Mouse (Mus musculus) bone marrow macrophage, adult 2 months (primary cell): ENCODE data around the gene Pdia3. TPM values are rescaled to one million over a fixed set of nuclear protein-coding genes. Genes with fewer than 3 reads are reported as not detected.

Experiments used
- H3K27ac ChIP-seq: 2 replicates; pipeline ENCODE4 v1.5.1; 2012; ENCODE audit warnings: low read depth, low read length; ENCODE audit not compliant: insufficient read depth
- H3K4me1 ChIP-seq: 2 replicates; pipeline ENCODE4 v1.6.1; 2012; ENCODE audit warnings: low read length; ENCODE audit not compliant: control insufficient read depth, insufficient read depth
- H3K4me3 ChIP-seq: 2 replicates; pipeline ENCODE4 v1.5.1; 2012; ENCODE audit warnings: mild to moderate bottlenecking, low read length, moderate library complexity; ENCODE audit not compliant: insufficient read depth
- CTCF ChIP-seq: IDR thresholded peaks from 2 replicates; pipeline ENCODE4 v1.5.1; 2012; ENCODE audit warnings: low read depth, mild to moderate bottlenecking, low read length, moderate library complexity
- POLR2A ChIP-seq: IDR thresholded peaks from 2 replicates; pipeline ENCODE4 v1.6.1; 2012; ENCODE audit warnings: mild to moderate bottlenecking, low read depth, low read length, borderline replicate concordance
- polyA plus RNA-seq: library from polyadenylated mRNA; stranded (reverse); fragments of >200 nt; gene quantifications from 2 replicates; pipeline ENCODE4 v1.2.4, GENCODE M21; 2012; ENCODE audit not compliant: missing spikeins, insufficient read depth, insufficient read length

Pdia3 gene
- polyA plus RNA-seq, 1 experiment = 362 TPM

DNA sequence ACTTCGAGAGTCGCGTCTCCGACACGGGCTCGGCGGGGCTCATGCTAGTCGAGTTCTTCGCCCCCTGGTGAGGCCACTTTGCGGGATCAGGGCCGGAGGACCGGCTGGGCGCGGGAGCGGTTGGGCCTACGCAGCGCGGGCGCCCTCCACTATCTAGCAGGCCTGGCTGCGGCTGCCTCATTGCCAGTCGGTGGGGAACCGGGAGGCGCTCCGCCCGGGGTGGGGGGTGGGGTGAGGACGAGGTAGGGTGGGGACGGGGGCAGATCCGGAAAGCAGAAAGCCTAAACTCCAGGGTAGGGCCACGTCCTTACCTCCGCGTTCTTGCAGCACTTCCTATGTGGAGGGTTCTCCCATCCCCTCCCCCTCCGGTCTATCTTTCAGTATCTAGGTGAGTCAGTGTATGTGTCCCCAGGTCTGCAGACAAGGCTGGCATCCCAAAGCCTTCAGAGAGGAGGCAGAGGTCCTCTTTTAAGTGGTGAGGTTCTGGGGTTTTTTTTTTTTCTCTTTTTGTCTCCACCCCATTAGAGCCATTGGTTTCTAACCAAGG lies 637 bp downstream of the Pdia3 start:
- Histone ChIP-seq H3K4me1 (peaks cover 25% of the 10 kb centered on the region), H3K4me3 (peak overlapping the region; percentile 98), H3K27ac (peak overlapping the region; percentile 89)
- no peak for TF ChIP-seq POLR2A
- TF ChIP-seq CTCF = no peak

DNA sequence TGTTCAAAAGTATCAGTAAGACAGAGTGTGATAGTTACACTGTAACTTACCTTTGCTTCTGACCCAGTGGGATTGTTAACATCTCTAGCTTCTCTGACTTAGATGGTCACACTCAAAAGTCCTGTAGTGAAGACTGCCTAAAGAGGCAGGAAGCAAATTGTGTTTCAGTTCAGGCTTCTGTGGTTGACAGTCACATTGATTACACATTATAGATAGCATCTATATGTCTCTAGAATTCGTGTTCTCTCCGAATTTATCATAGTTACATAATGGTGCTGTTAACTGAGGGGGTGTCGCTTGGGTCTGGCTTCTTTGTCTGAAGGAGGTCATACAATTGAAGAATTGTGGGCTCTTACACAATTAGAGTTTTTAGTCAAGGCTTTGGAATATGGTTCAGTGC lies 1.5 kb downstream of the Pdia3 start:
- H3K4me3 ChIP-seq = peak overlapping the region; percentile 37

DNA sequence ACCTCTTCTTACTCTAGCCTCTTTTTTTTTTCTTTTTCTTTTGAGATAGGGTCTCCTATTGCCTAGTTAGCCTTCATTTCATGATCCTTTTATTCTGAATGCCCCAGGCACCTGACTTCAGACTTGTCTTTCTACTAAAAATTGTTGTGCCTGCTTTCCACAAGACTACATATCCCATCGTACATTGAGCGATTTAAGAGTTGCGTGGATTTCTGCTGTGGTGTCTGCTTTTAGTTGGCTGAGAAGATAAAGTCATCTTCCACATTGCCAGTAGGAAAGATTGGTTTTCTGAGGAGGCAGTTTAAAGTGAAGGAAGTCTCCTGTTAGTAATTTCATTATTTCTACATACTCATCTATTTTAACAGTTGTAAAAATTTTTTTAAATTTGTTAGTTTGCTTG lies 2.0 kb downstream of the Pdia3 start:
- no peak for TF ChIP-seq CTCF
- no peak for TF ChIP-seq POLR2A
- Histone ChIP-seq H3K4me1 (peaks cover 25% of the 10 kb centered on the region), H3K27ac (no peak overlapping the region), H3K4me3 (peak overlapping the region; percentile 42)

More for the DNA sequence above, 1.5 kb downstream of the Pdia3 start:
- no peak for TF ChIP-seq POLR2A
- no peak for TF ChIP-seq CTCF
- H3K27ac ChIP-seq = no peak overlapping the region
- peaks cover 25% of the 10 kb centered on the region for H3K4me1 ChIP-seq

DNA sequence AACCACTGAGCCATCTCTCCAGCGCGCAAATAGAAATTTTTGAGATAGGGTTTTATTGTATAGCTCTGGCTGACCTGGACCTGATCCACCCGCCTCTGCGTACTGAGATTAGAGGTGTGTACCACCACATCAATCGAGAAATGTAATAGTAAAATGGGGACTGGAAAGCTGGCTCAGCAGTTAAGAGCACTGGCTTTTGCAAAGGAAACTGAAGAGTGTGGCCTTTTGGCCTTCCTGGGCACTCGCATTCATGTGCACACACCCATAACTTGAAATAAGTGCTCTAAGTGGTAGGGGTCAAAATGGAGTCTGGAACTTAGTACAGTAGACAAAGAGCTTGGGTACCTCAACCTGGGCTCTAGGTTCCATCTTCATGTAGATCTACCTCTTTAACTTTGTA lies 2.8 kb downstream of the Pdia3 start:
- H3K4me3 ChIP-seq = no peak overlapping the region; the same call in 1 of the 2 replicates
- peaks cover 25% of the 10 kb centered on the region for H3K4me1 ChIP-seq
- no peak overlapping the region for H3K27ac ChIP-seq
- no peak for TF ChIP-seq CTCF
- no peak for TF ChIP-seq POLR2A

DNA sequence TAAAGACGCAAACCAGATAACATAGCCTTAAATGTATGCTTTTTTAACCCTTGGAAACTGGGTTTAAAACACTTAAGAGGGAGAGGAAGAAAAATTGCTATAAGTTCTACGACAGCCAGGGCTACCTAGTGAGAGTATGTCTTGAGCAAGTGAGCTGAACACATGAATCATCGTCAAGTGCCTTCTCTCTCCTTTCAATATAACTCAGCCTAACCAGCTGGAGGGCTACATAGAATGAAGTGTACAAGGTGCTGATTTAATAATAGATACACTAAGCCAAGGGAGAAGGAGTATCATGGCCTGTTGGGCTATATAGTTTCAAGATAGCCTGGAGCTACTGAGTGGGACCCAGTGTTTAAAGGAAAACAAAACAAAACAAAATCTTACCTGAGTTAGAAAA lies 4.9 kb downstream of the Pdia3 start:
- no peak overlapping the region for H3K27ac ChIP-seq
- H3K4me3 ChIP-seq = no peak overlapping the region
- TF ChIP-seq POLR2A (no peak), CTCF (no peak)
- H3K4me1 ChIP-seq = peaks cover 20% of the 10 kb centered on the region

DNA sequence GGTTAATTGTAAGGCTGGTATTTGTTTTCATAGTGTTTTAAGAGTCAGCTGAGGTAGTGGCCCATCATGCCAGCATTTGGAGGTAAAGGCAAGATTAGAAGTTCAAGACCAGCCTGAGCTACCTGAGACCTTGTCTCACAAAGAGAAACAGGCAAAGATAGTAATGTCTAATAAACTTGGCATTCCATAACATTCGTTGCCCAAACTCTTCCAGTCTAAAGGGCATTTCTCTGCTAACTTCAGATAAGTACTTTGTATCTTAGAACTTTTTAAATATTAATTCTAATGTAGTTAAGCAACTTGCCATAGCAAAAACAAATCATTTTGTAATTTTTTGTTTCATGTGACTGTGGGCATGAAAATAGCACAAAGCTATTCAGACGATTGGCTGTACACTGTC lies 9.6 kb downstream of the Pdia3 start:
- Histone ChIP-seq H3K4me3 (no peak overlapping the region), H3K4me1 (peaks cover 7% of the 10 kb centered on the region), H3K27ac (no peak overlapping the region)
- TF ChIP-seq POLR2A (no peak), CTCF (no peak)

DNA sequence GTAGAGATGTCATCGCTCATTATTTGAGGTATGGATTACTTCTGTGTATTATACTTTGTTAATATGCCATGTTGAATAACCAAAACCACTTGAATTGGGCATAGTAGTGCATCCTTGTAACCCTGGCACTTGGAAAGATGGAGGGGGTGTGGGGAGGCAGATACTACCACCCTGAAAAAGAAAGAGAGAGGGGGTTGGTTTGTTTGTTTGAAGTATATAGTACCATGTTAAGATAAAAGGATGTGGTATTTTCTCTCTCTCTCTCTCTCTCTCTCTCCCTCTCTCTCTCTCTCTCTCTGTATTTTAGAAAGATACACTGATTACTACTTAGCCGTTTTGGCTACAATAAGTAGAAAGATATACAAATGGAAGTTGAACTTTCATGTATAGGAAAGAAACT lies 12.3 kb downstream of the Pdia3 start:
- H3K4me3 ChIP-seq = no peak overlapping the region
- H3K4me1 ChIP-seq = no peaks in the 10 kb centered on the region
- no peak overlapping the region for H3K27ac ChIP-seq
- no peak for TF ChIP-seq POLR2A
- no peak for TF ChIP-seq CTCF

DNA sequence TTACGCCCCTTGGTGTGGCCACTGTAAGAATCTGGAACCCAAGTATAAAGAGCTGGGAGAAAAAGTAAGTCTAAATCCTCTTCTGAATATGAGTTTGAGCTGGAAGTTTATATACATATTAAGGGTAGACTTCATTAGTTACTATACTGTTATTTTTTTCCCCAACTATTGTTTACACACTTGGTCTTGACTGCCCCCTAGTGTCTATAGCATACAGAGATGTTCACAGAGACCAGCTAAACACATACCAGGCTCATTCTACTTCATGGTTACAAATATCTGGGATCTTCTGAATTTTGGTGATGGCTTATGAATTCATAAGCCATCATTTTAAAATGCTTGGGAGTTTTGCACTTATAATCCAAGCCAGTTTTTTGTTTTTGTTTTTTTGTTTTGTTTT lies 21.3 kb downstream of the Pdia3 start:
- no peak overlapping the region for H3K27ac ChIP-seq

DNA sequence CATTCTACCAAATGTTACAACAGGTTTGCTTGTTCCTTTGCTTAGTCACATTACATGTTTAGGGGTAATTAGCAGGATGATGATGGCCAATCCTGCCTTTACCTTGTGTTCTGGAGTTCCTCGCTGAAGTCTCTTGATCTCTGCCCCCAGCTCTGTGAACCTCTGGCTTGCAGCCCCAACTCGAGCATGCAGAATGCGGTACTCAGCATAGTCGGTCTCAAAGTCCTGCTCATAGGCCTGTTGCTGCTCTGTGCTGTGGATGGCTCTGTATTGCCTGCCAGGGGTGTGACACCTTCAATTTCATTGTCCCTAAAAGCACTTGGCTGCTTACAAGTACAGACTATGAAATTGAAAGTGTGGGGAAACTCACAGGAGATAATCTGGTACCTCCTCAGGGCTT lies 26.2 kb downstream of the Pdia3 start:
- Histone ChIP-seq H3K27ac (no peak overlapping the region), H3K4me1 (peaks cover 8% of the 10 kb centered on the region), H3K4me3 (no peak overlapping the region)
- TF ChIP-seq CTCF (no peak), POLR2A (no peak)

More for the DNA sequence above, 21.3 kb downstream of the Pdia3 start:
- no peak for TF ChIP-seq CTCF
- TF ChIP-seq POLR2A = no peak
- H3K4me3 ChIP-seq = no peak overlapping the region
- H3K4me1 ChIP-seq = no peaks in the 10 kb centered on the region

DNA sequence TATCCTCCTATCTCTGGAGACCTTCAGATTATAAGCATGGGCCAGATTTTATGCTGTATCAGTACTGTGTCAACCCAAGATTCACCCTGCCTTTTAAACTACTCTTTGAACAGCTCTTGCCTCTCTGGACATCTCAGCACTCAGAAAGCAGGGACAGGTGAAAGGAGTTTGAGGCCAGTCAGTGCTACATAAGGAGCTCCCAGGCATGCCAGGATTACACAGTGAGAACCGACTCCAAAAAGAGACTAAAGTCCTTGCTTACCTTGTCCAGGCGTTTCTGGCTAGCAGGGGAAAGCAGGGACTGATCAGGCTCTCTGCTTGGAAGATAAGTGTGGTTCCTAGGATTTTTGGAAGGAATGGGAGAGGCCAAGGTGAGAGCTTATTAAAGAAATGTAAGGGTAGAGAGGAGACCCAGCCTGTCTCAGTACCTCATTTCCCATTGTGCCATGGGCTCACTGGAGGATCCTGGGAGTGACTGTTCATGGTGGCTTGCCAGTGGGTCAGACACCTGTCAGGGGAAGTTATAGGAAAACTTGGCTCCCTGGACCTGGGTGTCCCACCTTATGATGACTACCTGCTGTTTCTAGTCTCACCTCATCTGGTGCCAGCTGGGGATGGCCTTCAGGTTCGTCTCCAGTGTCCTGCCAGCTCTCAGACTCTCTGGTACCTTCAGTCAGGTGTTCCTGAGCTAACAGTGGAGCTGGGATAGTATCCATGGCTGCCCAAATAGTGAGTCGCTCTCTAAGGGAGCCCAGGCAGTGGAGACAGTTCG lies 27.4 kb downstream of the Pdia3 start:
- Histone ChIP-seq H3K4me1 (peaks cover 8% of the 10 kb centered on the region), H3K27ac (no peak overlapping the region), H3K4me3 (no peak overlapping the region)
- TF ChIP-seq CTCF (no peak), POLR2A (no peak)
